Mouse (Mus musculus): ENCODE measurements around the gene Adad2. TPM values are rescaled to one million over a fixed set of nuclear protein-coding genes. Genes with fewer than 3 reads are reported as not detected.

Gene Adad2
- not detected in 2 replicates for total RNA-seq (2014; fragmentation: Nextera tagmentation)
- not detected in 2 replicates for total RNA-seq (2017)

- ATAC-seq (replicated peaks; ENCODE audit: low FRiP score, low TSS enrichment, poor library complexity, severe bottlenecking): no peak
Observed at GRCm38 (mm10) chr8:119612471-119612870, at the start of gene Adad2. Gene Adad2 (plus strand): TSS chr8:119612747.

DNA sequence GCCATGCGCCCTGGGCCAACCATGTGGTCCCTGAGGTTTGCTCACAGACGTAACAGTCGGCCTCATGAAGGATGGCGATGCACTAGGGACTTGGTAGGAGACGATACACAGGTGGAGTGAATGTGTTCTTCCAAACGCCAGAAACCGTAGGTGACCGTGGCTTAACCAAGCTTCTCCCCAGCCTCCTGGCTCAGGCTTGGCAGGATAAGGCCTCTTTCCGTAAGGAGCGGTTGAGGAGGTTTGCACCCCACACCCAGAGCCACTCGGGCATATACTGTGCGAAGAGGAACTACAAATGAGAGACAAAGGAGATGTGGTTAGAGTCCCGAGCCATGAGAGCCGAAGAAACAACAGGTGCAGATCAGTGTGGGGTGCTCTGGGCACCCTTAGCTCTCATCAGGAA lies 48.7 kb upstream of the Adad2 start:
- ATAC-seq (replicated peaks; ENCODE audit: low FRiP score, low TSS enrichment, poor library complexity, severe bottlenecking): no peak

DNA sequence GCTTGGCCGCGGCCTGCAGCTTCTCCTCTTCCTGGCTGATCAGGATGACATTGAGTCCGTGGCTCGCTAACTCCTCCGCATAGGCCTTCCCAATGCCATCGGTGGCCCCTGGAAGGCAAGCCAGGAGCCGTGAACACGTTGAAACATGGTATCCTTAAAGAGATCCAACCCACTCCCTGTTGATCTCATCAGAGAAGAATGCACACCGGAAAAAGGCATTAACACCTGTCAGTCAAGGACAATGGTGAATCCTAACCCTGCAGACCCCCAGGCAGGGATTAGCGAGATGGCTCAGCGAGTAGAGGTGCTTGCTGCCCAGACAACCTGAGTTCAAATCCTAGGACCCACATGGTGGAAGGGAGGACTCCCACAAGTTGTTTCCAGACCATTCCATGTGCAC lies 46.2 kb upstream of the Adad2 start:
- no peak for ATAC-seq (replicated peaks; ENCODE audit: low FRiP score, low TSS enrichment, poor library complexity, severe bottlenecking)

GRCm38 (mm10) chr8:119568251-119568650 lies 44.3 kb upstream of the Adad2 start:
- ATAC-seq (replicated peaks; ENCODE audit: low FRiP score, low TSS enrichment, poor library complexity, severe bottlenecking): no peak

GRCm38 (mm10) chr8:119568951-119569350 lies 43.6 kb upstream of the Adad2 start:
- ATAC-seq (replicated peaks; ENCODE audit: low FRiP score, low TSS enrichment, poor library complexity, severe bottlenecking): no peak

GRCm38 (mm10) chr8:119569881-119570280 lies 42.7 kb upstream of the Adad2 start:
- no peak for ATAC-seq (replicated peaks; ENCODE audit: low FRiP score, low TSS enrichment, poor library complexity, severe bottlenecking)

GRCm38 (mm10) chr8:119571135-119571534 lies 41.4 kb upstream of the Adad2 start:
- ATAC-seq (replicated peaks; ENCODE audit: low FRiP score, low TSS enrichment, poor library complexity, severe bottlenecking): peak; percentile 66

DNA sequence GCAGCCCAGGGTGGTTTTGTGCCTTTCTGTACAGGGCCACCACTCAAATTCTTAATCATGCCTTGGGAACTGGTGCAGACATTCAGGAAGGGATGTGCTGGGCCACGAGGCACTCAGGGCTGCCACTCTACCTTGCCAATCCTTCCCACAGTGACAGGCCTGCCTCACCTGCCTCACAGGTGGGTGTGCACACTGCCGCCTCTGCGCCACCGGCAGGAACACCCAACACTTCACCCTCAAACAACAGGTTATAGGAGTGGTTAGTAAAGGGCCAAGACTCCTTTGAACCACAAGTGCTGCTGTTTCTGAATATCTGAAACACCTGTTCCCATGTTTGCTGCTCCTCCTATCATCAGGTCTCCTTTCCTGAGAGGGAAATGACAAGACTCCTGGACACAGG lies 40.1 kb upstream of the Adad2 start:
- peak; percentile 10; the same call in 1 of the 2 replicates for ATAC-seq (replicated peaks; ENCODE audit: low FRiP score, low TSS enrichment, poor library complexity, severe bottlenecking)

GRCm38 (mm10) chr8:119574437-119575365 lies 37.8 kb upstream of the Adad2 start, which contains the start of the genes Hsdl1 and Dnaaf1:
Gene Hsdl1 (minus strand): TSS chr8:119575183.
Gene Dnaaf1 (plus strand): TSS chr8:119575235.
- peak; percentile 46 for ATAC-seq (replicated peaks; ENCODE audit: low FRiP score, low TSS enrichment, poor library complexity, severe bottlenecking)

DNA sequence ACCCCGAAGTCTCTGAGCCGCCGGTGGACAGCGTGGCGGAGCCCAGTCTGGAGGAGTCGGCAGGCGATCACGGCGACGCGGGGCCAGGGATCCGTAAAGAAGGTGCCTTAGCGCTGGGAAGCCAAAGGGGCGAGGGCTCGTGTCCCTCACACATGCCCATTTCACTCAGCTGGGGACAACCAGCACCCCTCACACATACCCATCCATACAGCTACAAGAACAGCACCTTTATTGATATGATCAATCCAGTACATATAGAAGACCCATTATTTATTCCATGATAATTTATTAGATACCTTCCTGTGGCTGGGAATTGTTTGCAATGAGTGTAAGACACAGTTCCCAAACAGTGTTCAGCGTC lies 37.2 kb upstream of the Adad2 start:
- ATAC-seq (replicated peaks; ENCODE audit: low FRiP score, low TSS enrichment, poor library complexity, severe bottlenecking): no peak

GRCm38 (mm10) chr8:119579096-119579495 lies 33.5 kb upstream of the Adad2 start:
- no peak for ATAC-seq (replicated peaks; ENCODE audit: low FRiP score, low TSS enrichment, poor library complexity, severe bottlenecking)

DNA sequence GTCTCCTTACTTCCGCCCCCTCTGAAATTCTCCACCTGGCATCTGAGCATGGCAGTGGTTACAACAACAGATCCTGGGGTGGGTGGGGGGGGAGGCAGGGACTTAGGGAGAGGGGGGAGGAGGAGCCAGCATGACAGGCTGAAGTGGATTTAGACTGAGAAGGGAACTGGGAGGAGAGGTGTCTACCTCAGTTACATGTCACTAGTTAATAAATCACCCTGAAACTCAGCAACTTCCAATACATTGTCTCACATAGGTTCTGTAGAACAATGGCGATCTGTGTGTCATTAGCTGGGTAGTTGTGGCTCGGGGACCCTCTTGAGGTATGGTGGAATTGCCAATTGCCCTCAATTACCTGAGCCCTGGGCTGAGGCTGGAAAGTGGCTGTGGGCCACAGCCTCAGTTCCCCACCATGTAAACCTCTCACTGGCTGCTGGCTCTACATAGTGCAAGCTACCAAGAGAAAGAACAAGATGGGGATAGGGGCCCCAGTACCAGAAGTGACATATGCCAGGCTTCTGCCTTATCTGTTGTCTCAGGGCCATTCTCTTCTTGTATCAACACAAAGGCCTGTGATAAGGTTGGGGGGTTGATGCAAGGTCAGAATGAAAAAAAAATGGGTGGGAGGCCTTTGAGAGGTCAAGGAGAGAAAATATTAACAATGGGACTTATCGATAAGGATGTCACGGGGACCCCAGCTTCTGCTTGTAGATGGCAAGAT lies 31.9 kb upstream of the Adad2 start:
- ATAC-seq (replicated peaks; ENCODE audit: low FRiP score, low TSS enrichment, poor library complexity, severe bottlenecking): peak; percentile 54; the same call in 1 of the 2 replicates

DNA sequence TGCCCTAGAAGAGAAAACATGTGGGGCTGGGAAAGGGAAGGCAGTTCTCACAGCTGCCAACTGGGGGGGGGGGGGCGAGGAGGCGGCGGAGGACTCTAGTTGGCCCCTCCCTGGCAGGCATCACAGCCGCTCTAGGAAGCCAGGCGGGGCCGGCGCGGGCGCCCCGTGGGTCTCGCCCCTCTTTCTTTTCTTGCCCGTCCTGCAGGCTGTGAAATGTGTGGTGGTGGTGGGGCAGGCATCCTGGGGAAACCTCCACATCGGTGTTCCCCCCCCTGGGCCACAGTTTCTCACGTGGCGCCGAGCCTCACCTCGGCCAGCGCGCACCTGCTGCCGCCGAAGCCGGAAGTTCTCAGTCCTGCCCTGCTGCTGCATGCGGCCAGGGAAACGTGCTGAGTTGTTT lies 26.6 kb upstream of the Adad2 start:
- peak; percentile 61 for ATAC-seq (replicated peaks; ENCODE audit: low FRiP score, low TSS enrichment, poor library complexity, severe bottlenecking)

DNA sequence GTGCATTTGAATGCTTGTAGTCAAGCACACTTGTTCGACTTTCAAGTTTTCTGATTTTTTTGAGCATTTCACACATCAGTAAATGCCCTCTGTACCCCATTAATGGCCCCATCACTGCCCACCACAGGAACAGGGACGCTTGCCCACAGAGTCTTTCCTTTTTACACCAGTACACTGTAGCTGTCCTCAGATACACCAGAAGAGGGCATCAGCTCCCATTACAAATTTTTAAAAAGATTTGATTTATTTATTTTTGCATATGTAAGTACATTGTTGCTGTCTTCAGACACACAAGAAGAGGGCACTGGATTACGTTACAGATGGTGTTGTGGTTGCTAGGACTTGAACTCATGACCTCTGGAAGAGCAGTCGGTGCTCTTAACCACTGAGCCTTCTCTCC lies 24.2 kb upstream of the Adad2 start:
- ATAC-seq (replicated peaks; ENCODE audit: low FRiP score, low TSS enrichment, poor library complexity, severe bottlenecking): no peak

DNA sequence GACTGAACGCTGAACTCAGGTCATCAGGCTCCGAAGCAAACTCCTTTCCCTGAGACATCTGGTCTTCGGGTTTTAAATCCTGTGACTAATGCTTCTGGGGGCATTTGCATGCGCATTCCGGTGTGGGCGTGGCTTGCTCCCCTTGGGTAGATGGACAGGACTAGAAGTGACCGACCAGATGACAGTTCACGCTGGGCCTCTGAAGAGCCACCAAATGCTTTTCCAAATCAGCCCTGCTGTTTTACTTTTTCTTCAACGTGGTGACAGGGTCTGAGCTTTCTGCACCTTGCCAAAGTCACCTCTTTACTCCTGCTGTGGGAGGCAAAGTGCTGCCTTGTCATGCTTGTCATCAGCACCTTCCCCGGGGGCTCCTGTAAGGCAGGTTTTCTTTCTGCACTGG lies 23.7 kb upstream of the Adad2 start:
- no peak for ATAC-seq (replicated peaks; ENCODE audit: low FRiP score, low TSS enrichment, poor library complexity, severe bottlenecking)

DNA sequence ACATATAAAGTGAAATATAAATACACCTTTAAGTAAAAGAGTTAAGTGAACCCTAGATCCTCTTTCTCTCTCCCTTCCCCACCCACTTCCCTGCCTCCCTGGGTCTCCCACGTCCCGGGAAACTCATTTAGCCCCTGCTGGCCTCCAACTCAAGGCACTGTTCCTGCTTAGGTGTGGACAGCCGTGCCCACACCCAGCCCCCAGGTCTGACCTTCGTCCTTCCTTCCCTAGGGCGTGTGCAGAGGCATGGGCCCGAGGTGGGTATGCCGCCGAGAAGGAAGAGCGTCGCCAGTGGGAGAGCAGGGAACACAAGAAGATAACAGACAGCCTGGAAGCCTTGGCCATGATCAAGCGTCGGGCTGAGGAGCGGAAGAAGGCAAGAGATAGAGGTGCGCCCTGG lies 22.2 kb upstream of the Adad2 start:
- no peak for ATAC-seq (replicated peaks; ENCODE audit: low FRiP score, low TSS enrichment, poor library complexity, severe bottlenecking)

DNA sequence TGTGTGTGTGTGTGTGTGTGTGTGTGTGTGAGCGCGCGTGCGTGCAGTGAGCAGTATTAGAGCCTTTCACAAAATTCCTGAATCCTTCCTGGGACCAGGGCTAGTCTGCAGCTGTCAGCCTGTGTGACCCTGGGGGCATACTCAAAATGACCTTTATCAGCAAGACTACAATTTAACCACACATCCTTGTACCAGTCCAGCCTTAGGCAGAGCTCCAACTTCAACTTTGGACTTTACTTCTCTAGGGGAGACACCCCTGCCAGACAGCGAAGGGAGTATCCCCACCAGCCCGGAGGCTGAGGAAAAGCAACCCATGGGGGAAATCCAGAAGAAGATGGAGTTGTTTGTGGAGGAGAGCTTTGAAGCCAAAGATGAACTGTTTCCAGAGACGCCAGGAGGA lies 21.1 kb upstream of the Adad2 start:
- ATAC-seq (replicated peaks; ENCODE audit: low FRiP score, low TSS enrichment, poor library complexity, severe bottlenecking): no peak

- ATAC-seq (replicated peaks; ENCODE audit: low FRiP score, low TSS enrichment, poor library complexity, severe bottlenecking): no peak
Observed at GRCm38 (mm10) chr8:119603771-119604170, 8.8 kb upstream of the Adad2 start.

DNA sequence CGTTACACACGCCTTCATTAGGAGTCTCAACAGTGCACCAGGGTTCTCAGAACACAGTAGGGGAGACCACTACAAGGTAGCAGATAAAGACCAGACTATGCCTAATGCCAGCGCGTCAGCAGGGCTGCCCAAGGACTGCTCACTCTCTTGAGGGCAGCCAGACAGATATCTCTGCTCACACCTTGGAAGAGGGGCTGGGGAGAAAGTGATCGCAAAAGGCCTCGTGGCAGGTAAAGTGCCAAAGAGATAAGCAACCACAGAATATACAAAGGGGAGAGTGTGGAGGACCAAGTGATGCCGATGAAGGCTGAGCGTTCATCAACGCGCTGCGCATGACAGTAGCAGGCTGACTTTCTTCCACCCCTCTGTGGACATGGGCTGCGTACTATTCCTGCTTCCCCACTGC lies 8.1 kb upstream of the Adad2 start:
- peak; percentile 81 for ATAC-seq (replicated peaks; ENCODE audit: low FRiP score, low TSS enrichment, poor library complexity, severe bottlenecking)

GRCm38 (mm10) chr8:119604996-119605395 lies 7.6 kb upstream of the Adad2 start, which contains the start of gene Taf1c:
Gene Taf1c (minus strand): TSS chr8:119605222.
- peak; percentile 88 for ATAC-seq (replicated peaks; ENCODE audit: low FRiP score, low TSS enrichment, poor library complexity, severe bottlenecking)

Measured in megakaryocyte-erythroid progenitor cell, adult 5-6 weeks (primary cell).